Mouse (Mus musculus): ENCODE results near the gene Swt1. TPM values are rescaled to one million over a fixed set of nuclear protein-coding genes. Genes with fewer than 3 reads are reported as not detected.
"Not testable (repeated sequence)": the region's sequence is repeated elsewhere in the genome, so short reads cannot be mapped to it uniquely, and the experiment has no call there.

The Swt1 gene
- 10 to 100 TPM; 12.2 to 14.3 TPM for total RNA-seq (2021)
- long read RNA-seq, experiment 1, transcript Swt1-201 (20 exons, 3,688 nt) = major isoform, 9 of 18 reads
- long read RNA-seq, experiment 1, partial matches to known transcripts = 7 of 18 reads
- long read RNA-seq, experiment 1, other reads (novel, unspliced or antisense) = 2 of 18 reads
- long read RNA-seq, experiment 2, transcript Swt1-201 (20 exons, 3,688 nt) = major isoform, 8 of 12 reads
- long read RNA-seq, experiment 2, partial matches to known transcripts = 2 of 12 reads
- long read RNA-seq, experiment 2, other reads (novel, unspliced or antisense) = 2 of 12 reads

GRCm38 (mm10) chr1:151428263-151429221 lies at the start of gene Swt1, which contains the start of gene Trmt1l:
Gene Swt1, minus strand, starts transcription at chr1:151428455.
Gene Trmt1l, plus strand, starts transcription at chr1:151428542.
- peak; percentile 96 to 99 for DNase-seq (ENCODE audit: low spot score in 2 of 2)

- DNase-seq (ENCODE audit: low spot score in 2 of 2) = not testable (repeated sequence)
These were observed 44.1 kb upstream of the Swt1 start for GRCm38 (mm10) chr1:151472386-151472785.

GRCm38 (mm10) chr1:151471429-151471828 lies 43.2 kb upstream of the Swt1 start:
- no peak for DNase-seq (ENCODE audit: low spot score in 2 of 2)

GRCm38 (mm10) chr1:151466571-151466970 lies 38.3 kb upstream of the Swt1 start:
- no peak for DNase-seq (ENCODE audit: low spot score in 2 of 2)

GRCm38 (mm10) chr1:151464914-151465313 lies 36.7 kb upstream of the Swt1 start:
- DNase-seq (ENCODE audit: low spot score in 2 of 2) = no peak

- no peak for DNase-seq (ENCODE audit: low spot score in 2 of 2)
These were observed 33.0 kb upstream of the Swt1 start for GRCm38 (mm10) chr1:151461265-151461664.

GRCm38 (mm10) chr1:151457087-151457486 lies 28.8 kb upstream of the Swt1 start:
- no peak for DNase-seq (ENCODE audit: low spot score in 2 of 2)

- DNase-seq (ENCODE audit: low spot score in 2 of 2) = no peak
These were observed 23.7 kb upstream of the Swt1 start for GRCm38 (mm10) chr1:151451946-151452345.

- DNase-seq (ENCODE audit: low spot score in 2 of 2) = no peak
These were observed 22.6 kb upstream of the Swt1 start for GRCm38 (mm10) chr1:151450851-151451250.

GRCm38 (mm10) chr1:151449866-151450265 lies 21.6 kb upstream of the Swt1 start:
- DNase-seq (ENCODE audit: low spot score in 2 of 2) = no peak

GRCm38 (mm10) chr1:151435431-151435830 lies 7.2 kb upstream of the Swt1 start:
- DNase-seq (ENCODE audit: low spot score in 2 of 2) = no peak

GRCm38 (mm10) chr1:151429316-151429715 lies 1.1 kb upstream of the Swt1 start:
- no peak for DNase-seq (ENCODE audit: low spot score in 2 of 2)

- no peak for DNase-seq (ENCODE audit: low spot score in 2 of 2)
These were observed 380 bp downstream of the Swt1 start for GRCm38 (mm10) chr1:151427888-151428262.

- DNase-seq (ENCODE audit: low spot score in 2 of 2) = no peak
These were observed 1.2 kb downstream of the Swt1 start for GRCm38 (mm10) chr1:151426947-151427600.

GRCm38 (mm10) chr1:151422178-151422577 lies 6.1 kb downstream of the Swt1 start:
- DNase-seq (ENCODE audit: low spot score in 2 of 2) = no peak

GRCm38 (mm10) chr1:151409827-151410226 lies 18.4 kb downstream of the Swt1 start:
- no peak for DNase-seq (ENCODE audit: low spot score in 2 of 2)

- DNase-seq (ENCODE audit: low spot score in 2 of 2) = no peak
These were observed 38.2 kb downstream of the Swt1 start for GRCm38 (mm10) chr1:151390029-151390428.

GRCm38 (mm10) chr1:151377353-151377752 lies 50.9 kb downstream of the Swt1 start:
- no peak for DNase-seq (ENCODE audit: low spot score in 2 of 2)

- DNase-seq (ENCODE audit: low spot score in 2 of 2) = no peak
These were observed 55.4 kb downstream of the Swt1 start for GRCm38 (mm10) chr1:151372823-151373222.

- DNase-seq (ENCODE audit: low spot score in 2 of 2) = no peak
These were observed 56.7 kb downstream of the Swt1 start for GRCm38 (mm10) chr1:151371543-151371942.

GRCm38 (mm10) chr1:151370573-151370972 lies 57.7 kb downstream of the Swt1 start:
- no peak for DNase-seq (ENCODE audit: low spot score in 2 of 2)

GRCm38 (mm10) chr1:151368444-151368843 lies 59.8 kb downstream of the Swt1 start:
- no peak for DNase-seq (ENCODE audit: low spot score in 2 of 2)

All from left cerebral cortex, adult 18-20 months (tissue).